Mouse (Mus musculus): ENCODE measurements at regions not wholly inside any gene's neighbourhood (a gene's known extent, or its start where the extent isn't known, plus 50 kb on each side); places are given as distances from the start of the nearest gene placed in this dataset.

DNA sequence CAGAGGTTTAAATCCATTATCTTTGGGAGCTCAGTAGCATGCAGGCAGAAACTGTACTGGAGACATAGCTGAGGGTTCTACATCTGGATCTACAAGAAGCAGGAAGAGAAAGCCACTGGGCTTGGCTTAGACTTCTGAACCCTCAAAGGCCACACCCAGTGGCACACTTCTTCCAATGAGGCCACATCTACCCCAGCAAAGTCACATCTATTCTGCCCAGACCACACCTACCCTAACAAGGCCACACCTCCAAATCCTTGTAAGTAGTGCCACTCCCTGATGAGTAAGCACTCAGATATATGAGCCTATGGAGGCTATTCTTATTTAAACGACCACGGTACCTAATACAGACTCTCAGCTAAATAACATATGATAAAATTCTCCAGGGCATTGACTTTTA is 103.5 kb upstream of the Tram1l1 start:
- no peak overlapping the region for H3K9ac ChIP-seq
- ATAC-seq = no peak
- no peaks in the 10 kb centered on the region for H3K4me1 ChIP-seq
- no peak overlapping the region for H3K4me2 ChIP-seq
- H3K9me3 ChIP-seq (replicated peaks) = no peaks in the 10 kb centered on the region
- no peaks in the 10 kb centered on the region for H3K36me3 ChIP-seq (ENCODE audit: poor library complexity, severe bottlenecking)
- H3K4me3 ChIP-seq = no peak overlapping the region
- WGBS = 97% methylated on average over 2 of the region's 2 CpGs
- H3K27ac ChIP-seq = no peak overlapping the region
- no peaks in the 10 kb centered on the region for H3K27me3 ChIP-seq

DNA sequence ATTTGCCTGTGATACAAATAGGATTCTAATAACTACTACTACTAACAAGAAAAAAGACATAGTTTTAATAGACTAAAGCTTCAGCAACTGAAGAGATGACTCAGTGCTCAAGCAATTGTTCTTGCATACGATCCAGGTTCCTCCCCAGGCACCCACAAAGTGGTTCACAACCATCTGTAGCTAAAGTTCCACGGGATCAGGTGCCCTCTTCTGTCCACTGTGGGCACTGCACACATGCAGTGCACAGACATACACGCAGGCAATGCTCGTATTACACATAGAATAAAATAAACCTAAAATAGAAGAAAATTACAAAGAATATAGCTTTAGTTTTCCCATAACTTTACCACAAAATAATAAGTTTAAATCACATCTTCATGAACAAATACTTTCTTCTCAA is 94.7 kb upstream of the Tram1l1 start:
- H3K4me3 ChIP-seq = no peak overlapping the region
- no peak overlapping the region for H3K27ac ChIP-seq
- H3K4me1 ChIP-seq = no peaks in the 10 kb centered on the region
- H3K4me2 ChIP-seq = no peak overlapping the region
- H3K9me3 ChIP-seq (replicated peaks) = no peaks in the 10 kb centered on the region
- no peaks in the 10 kb centered on the region for H3K27me3 ChIP-seq
- no peak for ATAC-seq
- H3K9ac ChIP-seq = no peak overlapping the region
- 85% methylated on average over 4 of the region's 4 CpGs for WGBS
- no peaks in the 10 kb centered on the region for H3K36me3 ChIP-seq (ENCODE audit: poor library complexity, severe bottlenecking)

DNA sequence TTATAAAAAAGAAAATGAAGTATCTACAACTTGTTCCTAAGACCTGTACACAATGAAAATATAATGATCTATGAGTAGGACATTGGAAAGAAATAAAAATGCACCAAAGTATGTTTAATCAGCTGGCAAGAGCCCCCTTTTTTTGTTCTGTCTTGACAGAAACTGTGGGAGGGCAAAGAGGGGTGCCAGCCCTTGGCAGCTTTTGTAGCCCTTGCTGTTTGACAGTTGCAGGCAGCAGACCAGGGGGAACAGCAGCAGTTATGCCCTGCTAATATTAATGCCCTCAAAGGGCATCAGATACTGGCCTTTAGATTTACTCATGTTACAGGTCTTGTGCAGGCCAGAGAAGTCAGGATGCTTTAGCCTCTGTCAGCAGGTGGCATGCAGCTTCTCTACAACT is 93.0 kb upstream of the Tram1l1 start:
- Histone ChIP-seq H3K27ac (no peak overlapping the region), H3K4me1 (no peaks in the 10 kb centered on the region), H3K9me3 (replicated peaks) (no peaks in the 10 kb centered on the region), H3K4me3 (no peak overlapping the region), H3K36me3 (ENCODE audit: poor library complexity, severe bottlenecking) (no peaks in the 10 kb centered on the region), H3K9ac (no peak overlapping the region), H3K4me2 (no peak overlapping the region), H3K27me3 (no peaks in the 10 kb centered on the region)
- ATAC-seq = no peak

- H3K4me1 ChIP-seq = no peaks in the 10 kb centered on the region
- H3K9me3 ChIP-seq (replicated peaks) = no peaks in the 10 kb centered on the region
- no peak overlapping the region for H3K4me2 ChIP-seq
- WGBS = 75% methylated on average over 5 of the region's 5 CpGs
- no peaks in the 10 kb centered on the region for H3K27me3 ChIP-seq
- no peak overlapping the region for H3K4me3 ChIP-seq
- no peak for ATAC-seq
- H3K36me3 ChIP-seq (ENCODE audit: poor library complexity, severe bottlenecking) = no peaks in the 10 kb centered on the region
- no peak overlapping the region for H3K27ac ChIP-seq
- H3K9ac ChIP-seq = no peak overlapping the region
Observed at GRCm38 (mm10) chr3:124240936-124241733, 79.5 kb upstream of the Tram1l1 start.

DNA sequence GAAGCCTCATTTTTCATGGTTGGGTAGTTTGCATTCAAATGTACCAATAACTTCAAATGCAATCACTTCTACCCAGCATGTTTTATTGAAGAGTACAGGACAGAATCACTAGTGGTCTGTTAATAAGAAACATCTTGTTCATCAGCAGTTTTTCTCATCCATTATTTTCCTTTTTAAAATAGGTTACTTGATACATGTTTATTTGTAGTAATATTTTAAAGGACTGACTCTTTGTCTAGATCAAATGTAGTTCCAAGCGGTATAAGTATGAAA is 79.0 kb upstream of the Tram1l1 start:
- no peaks in the 10 kb centered on the region for H3K4me1 ChIP-seq

GRCm38 (mm10) chr3:124262150-124262549 is 58.5 kb upstream of the Tram1l1 start:
- ATAC-seq = peak; percentile 74; the same call in 1 of the 2 replicates
- Histone ChIP-seq H3K9me3 (replicated peaks) (no peaks in the 10 kb centered on the region), H3K4me2 (no peak overlapping the region)

More for the DNA sequence above, 79.0 kb upstream of the Tram1l1 start:
- Histone ChIP-seq H3K9me3 (replicated peaks) (no peaks in the 10 kb centered on the region), H3K9ac (no peak overlapping the region), H3K27ac (no peak overlapping the region), H3K36me3 (ENCODE audit: poor library complexity, severe bottlenecking) (no peaks in the 10 kb centered on the region), H3K27me3 (no peaks in the 10 kb centered on the region), H3K4me2 (no peak overlapping the region), H3K4me3 (no peak overlapping the region)
- 93% methylated on average over 1 of the region's 1 CpGs for WGBS
- ATAC-seq = no peak

DNA sequence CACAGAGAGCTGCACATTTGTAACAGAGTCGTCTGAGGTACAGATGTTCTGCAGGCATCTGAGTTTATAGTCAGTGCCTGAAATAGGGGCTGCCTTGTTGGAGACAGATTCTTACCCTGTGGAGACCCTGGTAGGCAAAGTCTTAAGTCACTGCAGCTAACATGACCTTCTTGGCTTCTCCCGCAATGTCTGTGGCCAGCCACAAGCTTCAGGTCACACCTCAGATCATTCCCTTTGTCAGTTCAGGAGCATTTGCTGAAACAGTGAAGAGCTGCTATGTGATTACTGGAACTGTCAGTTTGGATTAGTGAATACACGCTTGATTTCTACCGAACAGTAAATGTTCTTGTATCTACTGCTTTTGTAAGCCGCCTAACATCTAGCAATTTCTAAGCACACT is 53.8 kb upstream of the Tram1l1 start:
- H3K4me1 ChIP-seq = peaks cover 18% of the 10 kb centered on the region
- no peak overlapping the region for H3K4me3 ChIP-seq
- ATAC-seq = peak; percentile 34; the same call in 1 of the 2 replicates
- H3K4me2 ChIP-seq = no peak overlapping the region
- H3K9me3 ChIP-seq (replicated peaks) = no peaks in the 10 kb centered on the region
- no peak overlapping the region; the same call in 1 of the 2 replicates for H3K27ac ChIP-seq
- H3K36me3 ChIP-seq (ENCODE audit: poor library complexity, severe bottlenecking) = no peaks in the 10 kb centered on the region
- no peaks in the 10 kb centered on the region for H3K27me3 ChIP-seq
- H3K9ac ChIP-seq = no peak overlapping the region
- 30% methylated on average over 5 of the region's 5 CpGs for WGBS

More at GRCm38 (mm10) chr3:124262150-124262549, 58.5 kb upstream of the Tram1l1 start:
- Histone ChIP-seq H3K9ac (no peak overlapping the region), H3K27me3 (peaks cover 3% of the 10 kb centered on the region; the same call in 1 of the 2 replicates), H3K36me3 (ENCODE audit: poor library complexity, severe bottlenecking) (no peaks in the 10 kb centered on the region), H3K4me3 (no peak overlapping the region), H3K27ac (no peak overlapping the region), H3K4me1 (peaks cover 13% of the 10 kb centered on the region; the same call in 1 of the 2 replicates)
- 13% methylated on average over 3 of the region's 3 CpGs for WGBS

DNA sequence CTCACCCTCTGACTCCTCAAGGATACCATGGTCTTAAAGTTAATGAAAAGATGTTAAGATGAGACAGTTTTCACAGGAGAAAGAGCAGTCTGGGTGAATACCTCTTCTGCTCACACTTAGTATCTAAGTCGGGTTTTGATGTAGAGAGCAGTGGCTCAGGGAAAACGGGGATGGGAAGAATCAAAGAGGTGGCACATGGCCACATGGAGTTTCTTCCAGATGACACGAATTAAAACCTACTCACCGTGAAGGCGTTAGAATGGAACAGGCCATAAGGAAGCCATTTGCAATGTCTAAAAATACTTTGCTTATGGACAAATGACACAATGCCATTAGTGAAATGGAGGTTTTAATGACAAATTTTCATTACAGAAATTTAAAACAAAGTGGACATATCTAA is 50.1 kb upstream of the Tram1l1 start:
- Histone ChIP-seq H3K36me3 (ENCODE audit: poor library complexity, severe bottlenecking) (no peaks in the 10 kb centered on the region), H3K4me2 (no peak overlapping the region), H3K27me3 (no peaks in the 10 kb centered on the region), H3K9me3 (replicated peaks) (no peaks in the 10 kb centered on the region), H3K27ac (no peak overlapping the region; the same call in 1 of the 2 replicates), H3K9ac (no peak overlapping the region), H3K4me3 (no peak overlapping the region), H3K4me1 (peaks cover 12% of the 10 kb centered on the region)
- ATAC-seq = no peak
- 62% methylated on average over 5 of the region's 5 CpGs for WGBS

Measured in forebrain, embryonic 13.5 days (tissue).